Mouse (Mus musculus) forebrain, postnatal 0 days (tissue): ENCODE measurements around the gene Grasp. TPM values are rescaled to one million over a fixed set of nuclear protein-coding genes. Genes with fewer than 3 reads are reported as not detected.
A peak's percentile ranks its signal among the peaks of the same experiment; 100 is the strongest.

Source experiments
- ATAC-seq: fragments of 200-750 bp; cut with Nextera tagmentation; 2 replicates; pipeline ENCODE4 v1.8.0; 2017; ENCODE audit warnings: mild to moderate bottlenecking, moderate library complexity
- DNase-seq: peaks from one replicate; pipeline ENCODE4 v3.0.0-alpha.2; 2015
- H3K27ac ChIP-seq: fragments of 300-500 bp; sonication (generic); 2 replicates; pipeline ENCODE4 v1.5.1; 2014; ENCODE audit warnings: low read depth, mild to moderate bottlenecking, antibody characterized with exemption, low read length, moderate library complexity, mixed read lengths
- H3K27me3 ChIP-seq: fragments of 300-500 bp; sonication (generic); 2 replicates; pipeline ENCODE4 v1.6.1; 2014; ENCODE audit warnings: mild to moderate bottlenecking, low read length, mixed read lengths; ENCODE audit not compliant: insufficient read depth
- H3K36me3 ChIP-seq: fragments of 300-500 bp; sonication (generic); 2 replicates; pipeline ENCODE4 v1.6.1; 2014; ENCODE audit warnings: mild to moderate bottlenecking, moderate library complexity; ENCODE audit not compliant: insufficient read depth
- H3K4me1 ChIP-seq: fragments of 300-500 bp; sonication (generic); 2 replicates; pipeline ENCODE4 v1.6.1; 2014; ENCODE audit warnings: antibody characterized with exemption; ENCODE audit not compliant: insufficient read depth
- H3K4me2 ChIP-seq: fragments of 300-500 bp; sonication (generic); 2 replicates; pipeline ENCODE4 v1.6.1; 2014; ENCODE audit warnings: low read depth, mild to moderate bottlenecking, moderate library complexity
- H3K4me3 ChIP-seq: fragments of 300-500 bp; sonication (generic); 2 replicates; pipeline ENCODE4 v1.5.1; 2014; ENCODE audit warnings: low read depth, low read length, mixed read lengths
- H3K9ac ChIP-seq: fragments of 300-500 bp; sonication (generic); 2 replicates; pipeline ENCODE4 v1.6.1; 2014; ENCODE audit warnings: mild to moderate bottlenecking
- H3K9me3 ChIP-seq: fragments of 300-500 bp; sonication (generic); 2 replicates; pipeline ENCODE4 v1.6.1; 2016; ENCODE audit warnings: low read length
- CTCF ChIP-seq: sonication (generic); IDR thresholded peaks from 2 replicates; pipeline ENCODE4 v1.5.1; 2016; ENCODE audit warnings: antibody characterized with exemption, control low read depth, low read depth
- WGBS: fragments of 180-500 bp; shearing (Covaris S2); extraction: QIAGEN DNeasy Blood & Tissue Kit; methylation state at CpG from one replicate; pipeline ENCODE4 v1.1.7; 2014; 5-methylcytosine and 5-hydroxymethylcytosine counted together
- polyA plus RNA-seq: library from polyadenylated mRNA; unstranded; fragments of >200 nt; fragmentation: Nextera tagmentation; extraction: Ambion mirVana; gene quantifications from 2 replicates; pipeline ENCODE4 v1.2.1, GENCODE M21; 2015
- total RNA-seq: library from RNA; depleted of rRNA; stranded (reverse); fragments of >200 nt; gene quantifications from 2 replicates; pipeline ENCODE4 v1.2.3, GENCODE M21; 2014

Grasp gene
- total and polyA plus RNA-seq, 2 experiments from 2014 or later, result 3.3 to 11.1 TPM

DNA sequence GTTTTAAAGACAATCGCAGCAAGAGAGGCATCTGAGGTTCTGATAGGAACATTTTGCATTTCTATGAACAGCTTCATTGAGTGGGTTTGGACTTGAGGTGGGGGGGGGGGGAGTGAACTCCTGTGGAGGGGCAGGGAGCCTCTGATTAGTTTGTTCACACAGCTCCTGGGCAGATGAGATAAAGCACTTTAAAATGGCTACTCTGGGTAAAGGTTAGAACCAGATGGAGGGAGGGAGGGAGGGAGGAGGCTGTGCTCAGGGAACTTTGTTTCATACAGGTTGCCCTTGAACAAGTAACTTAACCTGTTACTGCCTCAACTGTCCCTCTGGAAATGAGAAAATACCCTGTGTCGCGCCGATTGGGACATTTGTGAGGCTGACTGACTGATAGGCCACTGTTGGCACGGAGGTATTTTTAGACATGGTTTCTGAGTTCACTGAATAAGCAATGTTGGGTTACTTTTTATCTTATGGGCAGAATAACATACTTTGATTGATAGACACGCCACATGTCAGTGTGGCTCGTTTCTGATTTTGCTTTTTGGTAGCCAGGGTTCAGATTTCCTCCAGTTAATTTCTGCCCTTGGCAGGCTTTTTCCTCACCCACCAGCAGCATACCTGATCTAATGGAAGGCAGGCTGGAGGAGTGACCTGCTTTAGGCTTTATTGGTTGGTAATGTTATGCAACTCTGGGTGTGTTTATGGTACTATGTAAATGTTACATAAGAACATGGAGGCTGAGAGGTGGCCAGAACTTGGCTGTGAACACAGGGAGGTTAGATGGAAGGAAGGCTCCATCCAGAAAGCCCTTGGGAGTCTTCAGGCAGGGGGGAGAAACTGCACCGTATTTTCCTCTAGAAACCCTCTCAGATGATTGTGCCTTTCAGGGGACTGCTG lies 46.9 kb upstream of the Grasp start:
- Histone ChIP-seq H3K27ac (no peak overlapping the region), H3K27me3 (no peaks in the 10 kb centered on the region), H3K4me1 (peaks cover 23% of the 10 kb centered on the region), H3K4me3 (no peak overlapping the region), H3K9ac (no peak overlapping the region), H3K4me2 (peak overlapping the region; percentile 82), H3K9me3 (no peaks in the 10 kb centered on the region), H3K36me3 (no peaks in the 10 kb centered on the region)
- ATAC-seq (no peak), DNase-seq (no peak)
- WGBS, result 60% methylated on average over 8 of the region's 8 CpGs
- TF ChIP-seq CTCF, result no peak

DNA sequence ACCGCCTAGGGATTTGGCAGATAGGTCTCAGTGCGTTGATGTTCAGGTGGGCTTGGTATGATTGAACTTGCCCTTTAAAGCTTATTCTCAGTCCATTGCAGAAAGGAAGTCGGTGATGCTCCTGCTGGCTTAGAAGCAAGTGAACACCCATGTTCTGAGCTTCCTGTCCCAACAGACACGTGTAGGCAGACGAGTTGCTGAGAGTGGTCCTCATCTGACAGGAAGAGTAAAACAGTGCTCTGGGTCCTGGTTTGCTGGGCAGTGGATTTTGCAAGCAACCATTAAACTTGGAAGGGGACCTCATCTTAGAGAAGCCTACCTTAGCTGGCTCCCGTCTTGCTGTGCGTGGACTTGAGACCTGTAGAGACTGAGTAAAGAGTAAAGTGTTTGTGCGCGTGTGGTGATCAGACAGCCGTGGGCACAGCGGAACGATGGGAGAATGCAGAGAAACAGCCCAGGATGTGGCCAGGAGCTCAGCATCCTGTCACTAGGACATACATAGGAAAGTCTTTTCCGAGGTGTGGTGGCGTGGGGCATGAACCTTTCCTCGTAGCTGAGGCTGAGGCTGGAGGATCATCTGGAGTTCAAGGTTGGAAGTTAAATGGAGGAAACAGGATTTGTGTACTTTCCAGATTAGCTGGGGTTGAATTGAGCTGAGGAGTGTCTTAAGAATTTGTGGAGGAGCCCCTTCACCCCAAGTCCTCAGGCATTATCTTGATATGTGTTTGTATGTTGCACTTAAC lies 43.5 kb upstream of the Grasp start:
- ATAC-seq, result no peak
- H3K36me3 ChIP-seq, result no peaks in the 10 kb centered on the region
- 80% methylated on average over 15 of the region's 15 CpGs for WGBS
- no peak for TF ChIP-seq CTCF
- H3K9me3 ChIP-seq, result no peaks in the 10 kb centered on the region
- no peak overlapping the region for H3K27ac ChIP-seq
- H3K9ac ChIP-seq, result no peak overlapping the region
- no peak for DNase-seq
- no peak overlapping the region for H3K4me3 ChIP-seq
- H3K27me3 ChIP-seq, result no peaks in the 10 kb centered on the region
- H3K4me1 ChIP-seq, result peaks cover 23% of the 10 kb centered on the region
- H3K4me2 ChIP-seq, result no peak overlapping the region

DNA sequence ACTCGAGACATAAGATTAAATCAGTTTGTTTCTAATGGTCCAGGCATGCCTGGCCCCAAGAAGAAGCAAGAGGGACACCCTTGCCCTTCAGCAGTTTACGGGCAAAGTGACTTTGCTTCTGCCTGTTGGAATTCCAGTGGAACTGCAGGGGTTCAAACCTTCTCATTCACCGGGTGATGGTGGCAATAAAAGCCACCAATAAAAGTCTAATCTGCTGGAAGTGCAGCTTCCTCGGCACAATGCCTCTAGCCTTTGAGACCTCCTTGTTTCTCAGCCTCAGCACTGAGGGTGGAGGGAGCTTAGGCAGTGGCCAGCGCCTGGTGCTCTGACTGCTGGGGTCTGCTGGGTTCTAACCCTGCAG lies 42.9 kb upstream of the Grasp start:
- DNase-seq, result no peak

DNA sequence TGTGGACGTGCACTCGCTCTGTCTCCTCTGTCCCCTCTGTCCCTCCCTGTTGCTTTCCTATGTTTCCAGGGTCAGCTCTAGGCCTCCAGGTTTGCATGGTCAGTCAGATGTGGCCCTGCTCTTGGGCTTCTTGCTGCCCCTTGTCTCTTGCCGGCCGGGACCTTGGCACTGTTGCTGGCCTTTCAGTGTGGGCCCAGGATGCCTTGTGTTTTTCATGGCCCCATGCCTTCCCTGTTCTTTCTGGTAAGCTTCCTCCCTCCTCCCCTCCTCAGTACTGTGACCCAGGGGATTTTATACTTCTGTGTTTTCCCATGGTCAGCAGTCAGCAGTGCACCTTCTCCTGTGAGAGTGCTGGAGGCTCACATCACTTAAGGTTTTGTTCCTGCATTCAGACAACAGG lies 42.5 kb upstream of the Grasp start:
- H3K4me1 ChIP-seq, result peaks cover 21% of the 10 kb centered on the region
- DNase-seq (no peak), ATAC-seq (no peak)
- H3K4me2 ChIP-seq, result no peak overlapping the region
- no peaks in the 10 kb centered on the region for H3K9me3 ChIP-seq
- TF ChIP-seq CTCF, result no peak
- H3K9ac ChIP-seq, result no peak overlapping the region
- no peak overlapping the region for H3K27ac ChIP-seq
- H3K4me3 ChIP-seq, result no peak overlapping the region
- H3K36me3 ChIP-seq, result peaks cover 5% of the 10 kb centered on the region; the same call in 1 of the 2 replicates
- H3K27me3 ChIP-seq, result no peaks in the 10 kb centered on the region
- 25% methylated on average over 4 of the region's 4 CpGs for WGBS

More for the DNA sequence above, 42.9 kb upstream of the Grasp start:
- Histone ChIP-seq H3K27ac (no peak overlapping the region), H3K9ac (no peak overlapping the region), H3K9me3 (no peaks in the 10 kb centered on the region), H3K27me3 (no peaks in the 10 kb centered on the region), H3K4me1 (peaks cover 23% of the 10 kb centered on the region), H3K4me3 (no peak overlapping the region), H3K36me3 (peaks cover 2% of the 10 kb centered on the region; the same call in 1 of the 2 replicates), H3K4me2 (no peak overlapping the region)
- 37% methylated on average over 5 of the region's 5 CpGs for WGBS
- no peak for ATAC-seq
- TF ChIP-seq CTCF, result no peak

- H3K4me1 ChIP-seq, result peaks cover 14% of the 10 kb centered on the region
- ATAC-seq (no peak), DNase-seq (no peak)
- H3K27me3 ChIP-seq, result no peaks in the 10 kb centered on the region
- no peaks in the 10 kb centered on the region for H3K9me3 ChIP-seq
- WGBS, result 31% methylated on average over 5 of the region's 5 CpGs
- H3K4me3 ChIP-seq, result no peak overlapping the region
- no peak overlapping the region for H3K9ac ChIP-seq
- H3K36me3 ChIP-seq, result peaks cover 5% of the 10 kb centered on the region; the same call in 1 of the 2 replicates
- H3K4me2 ChIP-seq, result no peak overlapping the region
- no peak for TF ChIP-seq CTCF
- no peak overlapping the region for H3K27ac ChIP-seq
These were observed 41.3 kb upstream of the Grasp start for GRCm38 (mm10) chr15:101182676-101183075.

- WGBS, result 97% methylated on average over 8 of the region's 8 CpGs
- Histone ChIP-seq H3K36me3 (peaks cover 5% of the 10 kb centered on the region; the same call in 1 of the 2 replicates), H3K9ac (no peak overlapping the region), H3K4me1 (peaks cover under 1% of the 10 kb centered on the region; the same call in 1 of the 2 replicates), H3K4me2 (no peak overlapping the region), H3K4me3 (no peak overlapping the region), H3K9me3 (no peaks in the 10 kb centered on the region), H3K27me3 (no peaks in the 10 kb centered on the region), H3K27ac (no peak overlapping the region)
- no peak for TF ChIP-seq CTCF
- no peak for DNase-seq
- ATAC-seq, result no peak
These were observed 39.7 kb upstream of the Grasp start for GRCm38 (mm10) chr15:101184300-101184699.

DNA sequence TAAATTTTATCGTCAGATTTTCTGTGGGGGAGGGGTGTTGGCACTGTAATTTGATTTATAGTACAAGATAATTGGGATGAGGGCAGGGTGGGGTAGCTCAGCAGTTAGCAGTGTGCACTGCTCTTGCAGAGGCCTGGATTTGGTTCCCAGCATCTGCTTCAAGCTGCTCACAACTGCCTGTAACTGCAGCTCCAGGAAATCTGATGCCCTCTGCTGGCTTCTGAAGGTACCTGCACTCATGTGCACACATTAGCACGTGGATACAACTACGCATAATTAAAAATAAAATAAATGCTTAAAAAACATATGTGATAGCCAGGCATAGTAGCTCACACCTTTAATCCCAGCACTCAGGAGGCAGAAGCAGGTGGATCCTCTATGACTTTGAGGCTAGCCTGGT lies 38.4 kb upstream of the Grasp start:
- ATAC-seq (no peak), DNase-seq (no peak)
- no peaks in the 10 kb centered on the region for H3K4me1 ChIP-seq
- TF ChIP-seq CTCF, result peak; percentile 33; the same call in 1 of the 2 replicates
- H3K4me2 ChIP-seq, result no peak overlapping the region
- no peak overlapping the region for H3K9ac ChIP-seq
- peaks cover 5% of the 10 kb centered on the region; the same call in 1 of the 2 replicates for H3K36me3 ChIP-seq
- no peaks in the 10 kb centered on the region for H3K9me3 ChIP-seq
- no peak overlapping the region for H3K27ac ChIP-seq
- no peaks in the 10 kb centered on the region for H3K27me3 ChIP-seq
- 93% methylated on average over 3 of the region's 3 CpGs for WGBS
- no peak overlapping the region for H3K4me3 ChIP-seq
